Mouse (Mus musculus) forebrain, embryonic 12.5 days (tissue): Measurements from ENCODE around the gene Mif. TPM values are rescaled to one million over a fixed set of nuclear protein-coding genes. Genes with fewer than 3 reads are reported as not detected.

Experiments
- ATAC-seq: fragments of 200-750 bp; cut with Nextera tagmentation; 2 replicates; pipeline ENCODE4 v1.8.0; 2017; ENCODE audit warnings: moderate TSS enrichment; ENCODE audit not compliant: low FRiP score
- H3K27ac ChIP-seq: fragments of 300-500 bp; sonication (generic); 2 replicates; pipeline ENCODE4 v1.5.1; 2016; ENCODE audit warnings: mild to moderate bottlenecking
- H3K27me3 ChIP-seq: fragments of 300-500 bp; sonication (generic); 2 replicates; pipeline ENCODE4 v1.6.1; 2016; ENCODE audit warnings: mild to moderate bottlenecking
- H3K36me3 ChIP-seq: fragments of 300-500 bp; sonication (generic); replicated peaks from 2 replicates; pipeline ENCODE4 v1.6.1; 2016; ENCODE audit warnings: mild to moderate bottlenecking
- H3K4me1 ChIP-seq: fragments of 300-500 bp; sonication (generic); 2 replicates; pipeline ENCODE4 v1.6.1; 2016
- H3K4me2 ChIP-seq: fragments of 300-500 bp; sonication (generic); 2 replicates; pipeline ENCODE4 v1.6.1; 2016; ENCODE audit warnings: mild to moderate bottlenecking, moderate library complexity
- H3K4me3 ChIP-seq: fragments of 300-500 bp; sonication (generic); replicated peaks from 2 replicates; pipeline ENCODE4 v1.5.1; 2016; ENCODE audit warnings: mild to moderate bottlenecking
- H3K9ac ChIP-seq: fragments of 300-500 bp; sonication (generic); 2 replicates; pipeline ENCODE4 v1.6.1; 2016; ENCODE audit warnings: mild to moderate bottlenecking
- H3K9me3 ChIP-seq: fragments of 300-500 bp; sonication (generic); 2 replicates; pipeline ENCODE4 v1.6.1; 2016
- WGBS: fragments of 180-500 bp; shearing (Covaris S2); methylation state at CpG from one replicate; pipeline ENCODE4 v1.1.7; 2016; 5-methylcytosine and 5-hydroxymethylcytosine counted together
- polyA plus RNA-seq: library from polyadenylated mRNA; unstranded; fragments of >200 nt; fragmentation: Nextera tagmentation; extraction: Ambion mirVana; gene quantifications from 2 replicates; pipeline ENCODE4 v1.2.1, GENCODE M21; 2016

The Mif gene
- polyA plus RNA-seq, 1 experiment from 2014 or later, result 1,743 TPM

DNA sequence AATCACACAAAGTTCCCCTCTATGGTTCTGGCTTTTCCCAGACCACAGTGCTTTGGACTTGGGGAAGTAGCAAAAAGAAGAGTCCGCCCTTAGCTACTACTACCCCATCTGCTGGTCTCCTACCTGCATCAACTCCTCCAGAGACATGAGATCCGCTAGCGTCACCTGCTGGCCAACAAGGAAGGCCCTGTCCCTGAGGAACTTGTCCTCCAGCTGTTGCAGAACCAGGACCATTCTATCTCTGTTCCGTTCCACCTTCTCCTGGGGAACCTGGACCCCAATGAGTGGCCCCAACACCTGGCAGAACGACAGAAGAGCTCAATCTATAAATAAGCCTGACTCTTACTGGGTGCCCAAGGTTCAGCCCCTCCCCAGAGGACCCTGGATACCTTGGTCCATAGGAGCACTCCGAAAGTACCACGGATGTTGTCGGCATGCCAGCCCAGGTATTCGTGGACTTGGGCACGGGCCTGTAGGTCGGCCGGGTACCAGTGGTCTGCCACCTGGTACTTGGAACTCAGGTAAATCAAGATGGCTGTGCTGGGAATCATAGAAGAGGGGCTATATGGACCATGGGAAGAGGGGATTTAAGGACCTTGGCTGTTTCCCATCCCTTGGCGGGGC, 27.7 kb downstream of the Mif start:
- no peak for ATAC-seq
- no peaks in the 10 kb centered on the region for H3K9me3 ChIP-seq
- H3K4me3 ChIP-seq, result no peak overlapping the region
- H3K9ac ChIP-seq, result no peak overlapping the region
- no peaks in the 10 kb centered on the region for H3K36me3 ChIP-seq
- no peak overlapping the region for H3K27ac ChIP-seq
- H3K4me2 ChIP-seq, result no peak overlapping the region
- WGBS, result 65% methylated on average over 13 of the region's 13 CpGs
- H3K27me3 ChIP-seq, result peaks cover 43% of the 10 kb centered on the region
- peaks cover 33% of the 10 kb centered on the region for H3K4me1 ChIP-seq

DNA sequence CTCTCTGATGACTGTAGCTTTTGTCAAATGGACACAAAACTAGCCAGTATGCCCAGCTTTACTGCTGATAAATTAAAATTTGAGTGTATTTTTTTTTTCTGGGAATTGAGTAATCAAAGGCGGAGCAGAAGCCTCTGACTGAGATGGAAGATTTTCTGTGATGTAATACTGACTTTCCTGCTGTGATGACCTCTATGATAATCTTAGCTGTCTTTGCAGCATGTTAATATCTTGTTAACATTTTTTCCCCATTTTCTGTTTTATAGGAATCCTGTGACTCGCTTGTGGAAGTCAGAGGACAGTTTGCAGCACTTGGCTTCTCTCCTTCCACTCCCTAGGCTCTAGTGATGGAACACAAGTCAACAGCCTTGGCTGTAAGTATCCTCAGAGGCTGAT, 29.8 kb downstream of the Mif start:
- Histone ChIP-seq H3K36me3 (no peaks in the 10 kb centered on the region), H3K27ac (no peak overlapping the region), H3K9me3 (no peaks in the 10 kb centered on the region), H3K4me3 (no peak overlapping the region), H3K9ac (no peak overlapping the region), H3K4me2 (no peak overlapping the region), H3K27me3 (peaks cover 35% of the 10 kb centered on the region), H3K4me1 (peaks cover 19% of the 10 kb centered on the region)
- ATAC-seq, result no peak
- 80% methylated on average over 2 of the region's 2 CpGs for WGBS

DNA sequence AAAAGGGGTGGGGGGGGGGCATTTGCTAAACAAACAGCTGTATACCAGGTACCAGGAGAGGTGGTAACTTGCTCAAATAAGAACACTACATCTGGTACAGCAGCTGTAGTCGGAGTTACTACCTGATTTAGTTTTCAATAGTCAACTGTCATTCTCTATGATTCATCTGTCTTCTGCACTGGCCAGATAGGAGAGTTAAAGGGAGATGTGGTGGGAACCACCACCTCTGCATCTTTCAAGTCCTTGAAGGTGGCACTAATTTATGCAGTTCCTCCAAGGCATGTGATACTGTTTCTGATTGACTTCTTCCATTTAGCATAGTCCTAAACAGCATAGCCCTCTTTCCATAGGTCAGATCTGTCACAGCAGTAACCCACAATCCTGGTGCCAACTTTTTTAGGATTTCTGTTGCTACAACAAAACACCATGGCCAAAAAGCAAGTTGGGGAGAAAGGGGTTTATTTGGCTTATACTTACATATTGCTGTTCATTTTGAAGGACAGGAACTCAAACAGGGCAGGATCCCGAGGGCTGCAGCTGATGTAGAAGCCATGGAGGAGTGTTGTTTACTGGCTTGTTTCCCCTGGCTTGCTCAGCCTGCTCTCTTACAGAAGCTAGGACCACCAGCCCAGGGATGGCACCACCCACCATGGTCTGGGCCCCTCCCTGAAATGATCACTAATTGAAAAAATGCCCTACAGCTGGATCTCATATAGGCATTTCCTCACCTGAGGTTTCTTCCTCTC, 30.3 kb downstream of the Mif start:
- no peak for ATAC-seq
- Histone ChIP-seq H3K9me3 (no peaks in the 10 kb centered on the region), H3K4me1 (peaks cover 15% of the 10 kb centered on the region), H3K9ac (no peak overlapping the region), H3K36me3 (no peaks in the 10 kb centered on the region), H3K27ac (no peak overlapping the region), H3K4me2 (no peak overlapping the region), H3K4me3 (no peak overlapping the region), H3K27me3 (peaks cover 30% of the 10 kb centered on the region)
- 88% methylated on average over 2 of the region's 2 CpGs for WGBS

DNA sequence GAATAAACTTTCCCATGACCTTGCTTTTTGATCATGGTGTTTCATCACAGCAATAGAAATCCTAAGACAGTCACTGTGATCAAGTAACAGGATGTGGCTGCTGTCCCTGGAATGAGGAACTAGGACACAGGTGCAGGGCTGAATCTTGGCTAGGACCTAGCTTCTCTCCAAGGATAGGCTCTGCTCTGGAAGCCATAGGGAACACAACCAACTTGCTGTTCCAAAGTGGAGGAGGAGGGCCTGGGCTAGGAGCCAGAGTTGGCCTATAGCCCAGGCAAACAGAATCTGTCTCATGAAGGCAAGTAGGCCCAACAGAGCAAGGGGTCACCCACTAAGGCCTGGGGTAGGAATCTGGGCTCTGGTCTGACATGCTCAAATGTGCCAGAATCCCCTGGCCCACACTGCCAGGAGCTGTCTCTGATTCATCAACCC, 31.5 kb downstream of the Mif start:
- Histone ChIP-seq H3K4me3 (no peak overlapping the region), H3K9ac (no peak overlapping the region), H3K27me3 (peaks cover 18% of the 10 kb centered on the region), H3K9me3 (no peaks in the 10 kb centered on the region), H3K27ac (no peak overlapping the region), H3K4me2 (no peak overlapping the region), H3K36me3 (no peaks in the 10 kb centered on the region), H3K4me1 (peaks cover 4% of the 10 kb centered on the region)
- no peak for ATAC-seq

DNA sequence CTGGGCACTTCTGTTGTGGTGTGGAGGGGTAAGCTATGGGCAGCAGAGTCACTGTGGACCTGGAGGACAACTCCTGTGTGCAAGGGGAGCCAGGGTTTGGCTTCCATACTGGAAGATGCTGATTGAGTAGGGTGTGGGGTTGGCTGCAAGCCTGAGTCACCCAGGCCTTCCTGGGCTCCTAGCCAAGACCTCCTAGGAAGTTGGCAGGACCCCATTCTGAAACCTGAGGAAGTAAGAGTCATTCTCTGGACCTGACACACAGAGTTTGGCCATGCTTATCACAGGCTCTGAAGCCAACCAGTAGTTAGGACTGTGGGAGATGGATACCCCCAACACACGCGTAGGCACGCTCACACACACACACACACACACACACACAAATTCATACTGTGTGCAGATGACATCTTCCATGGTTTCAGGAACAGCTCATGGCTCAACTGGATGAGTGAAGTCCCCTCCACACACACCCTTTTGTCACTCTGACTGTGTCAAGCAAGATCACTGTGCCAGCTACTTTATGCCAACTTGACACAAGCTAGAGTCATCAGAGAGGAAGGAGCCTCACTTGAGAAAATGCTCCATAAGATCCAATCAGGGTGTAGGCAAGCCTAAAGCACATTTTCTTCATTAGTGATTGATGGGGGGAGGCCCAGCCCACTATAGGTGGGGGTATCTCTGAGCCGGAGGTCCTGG, 32.2 kb downstream of the Mif start:
- no peak overlapping the region for H3K27ac ChIP-seq
- peaks cover 11% of the 10 kb centered on the region for H3K27me3 ChIP-seq
- H3K4me1 ChIP-seq, result no peaks in the 10 kb centered on the region
- ATAC-seq, result no peak
- 90% methylated on average over 4 of the region's 4 CpGs for WGBS
- no peak overlapping the region for H3K4me3 ChIP-seq
- no peak overlapping the region for H3K4me2 ChIP-seq
- no peaks in the 10 kb centered on the region for H3K36me3 ChIP-seq
- H3K9me3 ChIP-seq, result 0 out of 2 replicates have a peak, but pooled peaks cover 3% of the 10 kb centered on the region
- H3K9ac ChIP-seq, result no peak overlapping the region

DNA sequence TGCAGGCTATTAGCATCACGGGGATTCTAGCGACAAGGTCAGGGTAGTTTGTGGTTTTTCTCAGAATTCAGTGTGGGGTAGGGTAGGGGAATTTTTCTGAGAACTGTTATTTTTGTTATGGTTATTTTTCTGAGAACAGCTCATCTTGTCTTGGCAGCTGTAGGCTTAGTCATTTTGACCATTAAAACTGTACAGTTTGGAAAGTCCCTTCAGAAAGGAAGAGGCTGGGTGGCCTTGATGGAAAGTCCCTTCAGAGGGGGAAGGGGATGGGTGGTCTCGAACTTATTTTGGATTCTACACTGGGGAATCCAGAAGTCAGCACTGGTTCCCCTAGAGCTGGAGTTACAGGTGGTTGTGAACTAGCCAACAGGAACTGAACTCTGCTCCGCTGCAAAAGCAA, 35.5 kb downstream of the Mif start:
- Histone ChIP-seq H3K4me2 (no peak overlapping the region), H3K27ac (no peak overlapping the region), H3K36me3 (no peaks in the 10 kb centered on the region), H3K9me3 (0 out of 2 replicates have a peak, but pooled peaks cover 3% of the 10 kb centered on the region), H3K4me3 (no peak overlapping the region), H3K9ac (no peak overlapping the region), H3K27me3 (no peaks in the 10 kb centered on the region), H3K4me1 (no peaks in the 10 kb centered on the region)
- 87% methylated on average over 4 of the region's 4 CpGs for WGBS
- no peak for ATAC-seq

DNA sequence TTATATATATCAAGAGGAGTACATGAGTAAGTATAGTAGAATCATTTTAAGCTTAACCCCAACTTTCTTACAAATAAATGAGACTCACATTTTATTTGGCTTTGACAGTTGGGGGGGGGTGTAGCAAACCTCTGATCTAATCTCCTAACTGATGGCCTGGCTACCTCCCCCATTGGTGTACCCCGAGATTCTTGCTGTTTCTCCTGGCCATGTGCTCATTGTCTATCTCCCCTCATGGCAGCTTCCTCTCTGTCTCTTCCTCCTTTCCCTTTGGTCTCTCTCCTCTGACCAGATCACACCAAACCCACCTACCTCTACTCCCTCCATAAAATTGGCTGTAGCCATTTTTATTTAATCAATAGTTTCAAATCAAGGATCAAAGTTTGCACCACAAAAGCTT, 36.3 kb downstream of the Mif start:
- Histone ChIP-seq H3K4me1 (no peaks in the 10 kb centered on the region), H3K27me3 (no peaks in the 10 kb centered on the region), H3K4me3 (no peak overlapping the region), H3K9me3 (0 out of 2 replicates have a peak, but pooled peaks cover 3% of the 10 kb centered on the region), H3K36me3 (no peaks in the 10 kb centered on the region), H3K9ac (no peak overlapping the region), H3K4me2 (no peak overlapping the region), H3K27ac (no peak overlapping the region)
- 86% methylated on average over 1 of the region's 1 CpGs for WGBS
- no peak for ATAC-seq

DNA sequence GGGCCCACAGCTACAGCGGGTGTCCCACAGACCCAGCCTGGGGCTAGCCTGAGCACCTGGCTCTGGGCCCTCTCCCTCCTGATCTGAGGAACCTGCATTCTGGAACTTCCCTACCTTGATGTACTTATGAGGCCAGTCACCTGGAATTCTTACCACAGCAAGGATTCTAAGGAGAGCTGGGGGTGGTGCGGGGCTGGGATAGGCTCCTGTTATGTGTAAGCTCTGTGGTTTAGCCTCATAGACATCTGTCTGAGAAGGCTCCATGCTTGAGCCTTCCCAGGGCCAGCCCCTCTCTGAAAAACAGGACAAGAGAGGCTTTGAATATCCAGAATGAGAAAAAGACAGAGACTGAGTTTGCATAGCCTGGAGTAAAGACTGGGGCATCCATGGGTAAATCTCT, 37.6 kb downstream of the Mif start, which contains the start of gene Gstt4:
Gene Gstt4 (minus strand): TSS at position 101 of the 400 bp plus-strand sequence.
- Histone ChIP-seq H3K4me3 (no peak within 1 kb of the TSS), H3K9me3 (0 out of 2 replicates have a peak, but pooled peaks cover 3% of the 10 kb centered on the region), H3K27me3 (no peaks in the 10 kb centered on the region), H3K9ac (no peak within 1 kb of the TSS), H3K27ac (no peak within 1 kb of the TSS), H3K36me3 (no peaks in the 10 kb centered on the region), H3K4me2 (no peak within 1 kb of the TSS), H3K4me1 (no peaks in the 10 kb centered on the region)
- ATAC-seq, result no peak
- 87% methylated on average over 2 of the region's 2 CpGs for WGBS

DNA sequence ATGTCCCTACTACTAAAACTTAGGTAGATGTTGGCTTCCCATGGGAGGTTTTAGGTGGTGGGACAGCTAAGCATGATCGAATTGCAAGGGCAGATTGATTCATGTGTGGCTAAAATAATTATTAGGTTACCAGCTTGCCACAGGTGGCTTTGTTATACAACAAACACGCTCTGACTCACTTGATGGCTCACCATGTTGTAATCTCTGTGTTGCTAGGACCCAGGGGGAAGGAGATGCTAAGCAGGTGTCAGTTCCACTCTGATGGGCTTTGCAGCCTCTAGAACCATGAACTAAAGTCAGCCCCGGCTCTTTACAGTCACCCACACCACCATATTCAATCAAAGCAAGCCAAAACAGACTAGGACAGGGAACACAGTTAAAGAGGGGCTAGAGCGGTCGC, 40.2 kb downstream of the Mif start:
- WGBS, result 89% methylated on average over 5 of the region's 5 CpGs
- Histone ChIP-seq H3K4me1 (no peaks in the 10 kb centered on the region), H3K27me3 (no peaks in the 10 kb centered on the region), H3K27ac (no peak overlapping the region), H3K4me2 (no peak overlapping the region), H3K9ac (no peak overlapping the region), H3K9me3 (0 out of 2 replicates have a peak, but pooled peaks cover 3% of the 10 kb centered on the region), H3K36me3 (no peaks in the 10 kb centered on the region), H3K4me3 (no peak overlapping the region)
- no peak for ATAC-seq

DNA sequence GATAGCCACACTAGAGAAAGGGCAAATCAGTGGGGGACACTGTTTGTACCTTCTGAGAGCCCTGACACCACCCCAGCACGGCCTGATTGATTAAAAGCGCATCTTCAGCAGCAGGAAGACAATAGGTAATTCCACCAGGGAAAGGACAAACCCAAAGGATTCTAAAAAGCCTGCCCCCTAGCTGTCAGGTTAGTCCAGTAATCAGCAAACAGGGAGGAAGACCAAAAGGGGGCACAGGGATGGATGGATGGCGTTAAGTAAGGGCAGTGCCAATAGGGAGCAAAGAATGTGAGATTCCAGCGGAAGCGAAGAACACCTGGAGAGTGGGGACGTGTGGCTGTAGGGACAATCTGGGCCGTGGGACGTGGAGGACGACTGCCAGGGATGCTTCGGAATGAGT, 41.4 kb downstream of the Mif start:
- no peak for ATAC-seq
- H3K4me1 ChIP-seq, result no peaks in the 10 kb centered on the region
- H3K4me2 ChIP-seq, result no peak overlapping the region
- WGBS, result 59% methylated on average over 10 of the region's 10 CpGs
- H3K9ac ChIP-seq, result no peak overlapping the region
- H3K4me3 ChIP-seq, result no peak overlapping the region
- no peak overlapping the region for H3K27ac ChIP-seq
- no peaks in the 10 kb centered on the region for H3K36me3 ChIP-seq
- H3K27me3 ChIP-seq, result no peaks in the 10 kb centered on the region
- H3K9me3 ChIP-seq, result 0 out of 2 replicates have a peak, but pooled peaks cover 3% of the 10 kb centered on the region
